Mouse (Mus musculus): ENCODE data around the gene Ccm2l.
A peak's percentile ranks its signal among the peaks of the same experiment; 100 is the strongest.

Ccm2l gene

DNA sequence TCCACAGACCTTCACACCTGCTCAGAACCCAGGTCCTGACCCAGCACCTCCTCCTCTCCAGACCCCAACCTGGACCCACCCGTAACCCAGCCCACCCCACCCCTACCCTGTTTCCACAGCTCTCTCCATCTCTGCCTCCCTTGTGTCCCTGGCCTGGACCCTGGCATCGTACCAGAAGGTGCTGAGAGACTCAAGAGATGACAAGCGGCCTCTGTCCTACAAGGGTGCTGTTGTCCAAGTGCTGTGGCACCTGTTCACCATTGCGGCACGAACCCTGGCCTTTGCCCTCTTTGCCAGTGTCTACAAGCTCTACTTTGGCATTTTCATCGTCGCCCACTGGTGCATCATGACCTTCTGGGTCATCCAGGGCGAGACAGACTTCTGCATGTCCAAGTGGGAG is 11.9 kb upstream of the Ccm2l start:
- DNase-seq, result peak; percentile 57

DNA sequence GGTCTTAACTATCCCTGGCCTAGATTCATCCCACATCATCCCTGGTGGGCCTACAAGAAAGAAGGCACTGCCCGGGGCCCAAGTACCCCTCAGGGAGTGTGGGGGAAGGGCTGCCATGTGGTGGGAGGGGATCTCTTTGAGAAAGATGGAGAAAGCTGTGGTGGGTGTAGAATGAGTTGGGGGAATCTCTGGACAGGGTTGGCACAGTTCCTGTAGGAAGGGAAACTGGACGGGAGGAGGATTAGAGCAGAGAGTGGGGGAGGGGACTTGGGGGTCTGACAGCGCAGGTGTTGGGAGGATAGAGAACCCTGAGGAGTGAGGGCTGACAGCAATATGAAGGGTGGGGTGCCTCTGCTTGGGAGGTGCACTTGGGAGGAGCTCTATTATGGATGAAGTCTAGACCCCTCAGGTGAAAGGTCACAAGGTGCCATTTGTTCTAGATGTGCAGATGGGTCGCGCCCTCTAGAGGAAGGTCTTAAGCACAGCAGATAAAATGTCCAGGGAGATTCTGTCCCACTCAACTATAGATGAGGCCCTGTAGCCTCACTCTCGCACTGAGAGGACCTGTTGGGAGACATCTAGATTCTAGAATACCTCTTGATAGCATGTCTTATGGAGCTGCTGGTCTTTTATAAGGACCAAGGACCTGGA is 10.4 kb upstream of the Ccm2l start:
- DNase-seq, result peak; percentile 52

DNA sequence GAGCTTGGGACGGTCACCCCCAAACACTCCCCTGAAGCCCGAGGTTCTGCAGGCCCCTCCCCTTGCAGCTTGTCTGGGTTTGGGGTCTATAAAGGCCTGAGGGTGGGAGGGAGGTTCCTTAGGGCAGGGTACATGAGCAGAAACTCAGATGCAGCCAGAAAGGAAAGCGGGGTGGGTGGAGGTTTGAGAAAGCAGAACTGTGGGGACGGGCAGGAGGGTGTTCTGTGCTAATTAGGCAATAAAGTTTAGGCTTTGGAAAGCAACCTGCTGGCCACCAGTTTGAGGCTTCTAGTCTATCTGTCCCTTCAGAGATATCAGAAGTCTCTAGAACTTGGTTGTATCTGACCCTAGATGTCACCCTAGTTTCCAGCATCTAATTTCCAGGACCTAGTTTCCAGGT is 7.4 kb upstream of the Ccm2l start:
- DNase-seq, result no peak

DNA sequence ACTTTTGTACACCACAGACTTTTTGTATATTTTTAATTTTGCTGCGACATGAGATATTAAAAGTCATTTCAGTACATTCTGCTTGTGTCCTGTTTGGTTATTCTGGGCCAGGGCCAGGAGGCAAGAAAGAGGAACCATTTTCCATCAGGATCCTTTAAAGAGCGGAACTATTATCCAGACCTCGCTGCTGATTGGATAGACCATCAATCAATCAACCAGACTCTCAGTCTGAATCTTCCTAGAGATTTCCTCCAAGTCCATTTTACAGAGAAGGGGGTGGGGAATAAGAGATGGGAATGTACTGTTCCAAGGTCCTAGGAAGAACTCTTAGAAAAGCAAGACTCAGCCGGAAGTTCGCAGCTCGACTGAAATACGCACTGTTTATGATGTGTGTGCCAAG is 5.5 kb upstream of the Ccm2l start:
- no peak for DNase-seq

DNA sequence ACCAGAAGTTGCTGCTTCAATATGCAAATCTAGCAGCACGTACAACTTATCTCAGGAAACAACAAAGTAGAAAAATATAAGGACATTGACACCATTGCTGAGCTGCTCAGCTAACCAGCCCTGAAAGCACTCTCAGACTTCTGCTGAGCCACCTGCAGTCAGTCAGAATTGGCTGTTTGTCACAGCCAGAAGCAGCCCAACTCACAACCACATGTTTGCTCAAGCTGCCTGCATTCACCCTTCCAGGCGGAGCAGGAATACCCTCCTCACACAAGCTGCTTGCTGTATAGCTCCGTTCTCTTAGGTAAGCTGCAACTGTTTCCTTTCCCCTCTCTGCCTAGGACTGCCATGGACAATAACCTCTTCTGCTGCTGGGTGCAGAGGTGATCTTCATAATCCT is 2.4 kb upstream of the Ccm2l start:
- DNase-seq, result no peak

DNA sequence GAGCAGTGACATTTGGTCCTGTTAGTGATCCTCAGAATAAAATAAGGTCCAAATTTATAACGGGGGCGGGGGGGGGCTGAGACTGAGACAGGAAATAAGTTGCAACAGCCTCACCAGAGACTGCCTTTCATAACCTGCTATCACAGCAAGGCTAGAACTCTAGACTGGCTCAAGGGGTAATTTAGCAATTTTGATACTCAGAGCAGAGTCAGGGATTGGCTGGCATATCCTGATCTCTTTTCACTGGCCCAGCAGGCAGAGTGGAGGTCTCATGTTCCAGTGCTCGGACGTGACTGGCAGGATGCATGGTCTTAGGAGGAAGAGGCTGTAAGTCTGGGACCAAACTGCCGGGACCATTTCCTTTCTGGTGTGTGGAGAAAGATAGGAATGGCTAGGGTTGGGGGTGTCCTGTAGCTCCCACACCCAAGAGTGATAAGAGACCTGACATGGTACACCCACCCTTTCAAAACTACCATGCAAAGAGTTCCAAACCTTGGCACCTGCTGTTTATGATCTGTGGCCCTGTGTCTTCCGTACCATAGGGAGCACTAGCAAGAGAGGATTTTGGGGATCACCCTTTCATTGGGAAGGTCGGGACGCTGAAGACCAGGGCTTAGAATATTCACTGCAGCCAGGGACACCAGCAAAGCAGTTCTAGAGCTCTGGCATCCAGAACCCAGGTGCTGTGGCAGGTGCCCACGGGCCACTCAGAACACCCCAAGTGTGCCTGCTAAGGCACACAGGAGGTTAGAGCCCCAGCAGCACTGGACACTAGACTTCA is 1.4 kb upstream of the Ccm2l start:
- no peak for DNase-seq

DNA sequence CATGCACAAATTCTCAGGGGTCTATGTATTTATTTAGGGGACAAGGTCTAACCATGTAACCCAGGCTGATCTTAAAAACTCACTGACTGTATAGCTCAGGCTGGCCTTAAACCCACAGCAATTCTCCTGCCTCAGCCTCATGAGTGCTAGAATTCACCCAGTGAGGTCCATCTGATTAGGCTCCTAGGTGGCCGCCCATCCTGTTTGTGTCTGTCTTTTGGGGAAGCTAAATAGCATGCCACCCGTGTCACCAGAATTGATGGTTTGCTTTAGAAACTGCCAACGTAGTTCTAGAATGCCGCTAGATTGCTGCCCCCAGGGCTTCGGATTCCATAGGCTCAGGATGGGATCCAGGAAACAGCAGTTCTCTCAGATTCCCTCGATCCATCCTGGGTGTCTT is 1.2 kb downstream of the Ccm2l start:
- DNase-seq, result no peak

DNA sequence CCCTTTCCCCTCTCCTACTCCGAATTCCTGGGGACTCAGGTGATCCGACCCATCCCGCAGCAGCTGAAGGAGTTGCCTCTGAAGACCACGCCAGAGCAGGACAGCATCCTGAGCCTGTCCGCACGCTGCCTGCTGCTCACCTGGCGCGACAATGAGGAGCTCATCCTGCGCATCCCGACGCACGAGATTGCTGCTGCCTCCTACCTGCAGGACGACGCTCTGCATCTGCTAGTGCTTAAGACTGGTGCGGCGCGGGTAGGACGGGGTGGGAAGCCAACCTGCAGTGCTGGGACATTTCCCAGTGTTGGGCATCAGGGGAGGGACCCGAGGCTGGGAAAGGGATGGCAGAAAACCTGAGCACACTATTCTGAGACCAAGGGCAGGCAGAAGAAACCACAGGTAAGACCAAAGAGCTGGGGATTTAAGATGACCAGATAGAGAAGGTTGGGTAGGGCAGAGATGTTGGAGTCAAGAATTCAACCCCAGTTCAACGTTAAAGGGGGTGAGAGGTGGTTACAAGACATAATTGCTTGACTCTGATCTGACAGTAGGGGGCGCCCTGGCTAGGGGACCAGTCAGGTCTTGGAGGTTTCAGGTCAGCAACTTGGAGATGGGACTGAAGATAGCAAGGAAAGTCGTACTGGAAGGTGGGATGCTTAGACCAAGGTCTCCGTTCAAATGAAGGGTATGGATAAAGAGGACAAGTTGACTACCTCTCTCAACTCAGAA is 5.2 kb downstream of the Ccm2l start:
- DNase-seq, result peak; percentile 53

DNA sequence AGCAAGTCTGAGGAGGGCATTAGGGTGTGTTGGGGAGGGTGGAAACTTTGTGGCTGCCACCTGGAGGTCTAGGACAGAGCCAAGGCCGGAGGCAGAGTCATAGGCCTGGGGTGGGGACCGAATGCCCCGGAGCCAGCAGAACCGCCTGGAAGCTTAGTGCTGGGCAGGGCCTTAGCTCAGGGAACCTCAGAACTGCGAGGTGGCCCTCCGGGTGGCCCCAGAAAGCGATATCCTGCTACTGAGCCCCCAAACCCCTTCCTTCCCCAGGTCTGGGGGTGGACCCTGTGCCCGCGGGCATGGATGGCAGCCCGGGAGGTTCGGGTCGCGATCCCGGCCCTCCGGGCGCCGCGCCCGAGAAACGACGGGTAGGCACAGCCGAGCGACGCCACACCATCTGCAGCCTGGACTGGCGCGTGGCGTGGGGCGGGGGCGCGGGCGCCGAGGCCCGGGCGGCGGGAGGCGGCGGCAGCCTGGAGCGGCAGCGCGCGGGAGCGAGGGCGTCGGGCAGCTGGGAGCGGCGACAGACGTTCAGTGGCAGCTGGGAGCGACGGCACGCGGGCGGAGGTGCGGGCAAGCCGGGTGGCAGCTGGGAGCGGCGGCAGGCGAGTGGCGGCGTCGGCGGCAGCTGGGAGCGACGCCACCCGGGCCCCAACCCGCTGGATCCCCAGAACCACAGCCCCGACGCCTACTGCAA is 5.9 kb downstream of the Ccm2l start:
- no peak for DNase-seq

DNA sequence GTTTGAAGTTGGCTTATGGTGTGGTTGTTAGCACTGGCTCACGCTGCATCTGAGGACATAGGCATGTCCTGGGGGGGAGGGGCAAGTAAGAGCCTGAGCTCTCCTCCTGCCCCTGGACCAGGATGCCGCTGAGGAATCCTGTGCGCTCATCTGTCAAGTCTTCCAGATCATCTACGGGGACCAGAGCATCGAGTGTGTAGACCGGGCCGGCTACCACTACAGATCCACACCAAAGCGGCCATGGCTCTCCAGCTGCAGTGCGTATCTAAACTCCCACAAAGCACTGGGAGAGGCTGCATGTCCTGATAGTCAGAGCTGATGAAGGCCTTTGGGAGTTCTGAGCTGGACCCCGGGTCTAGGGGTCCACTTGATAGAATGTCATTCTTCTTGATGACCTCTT is 8.9 kb downstream of the Ccm2l start:
- DNase-seq, result no peak

DNA sequence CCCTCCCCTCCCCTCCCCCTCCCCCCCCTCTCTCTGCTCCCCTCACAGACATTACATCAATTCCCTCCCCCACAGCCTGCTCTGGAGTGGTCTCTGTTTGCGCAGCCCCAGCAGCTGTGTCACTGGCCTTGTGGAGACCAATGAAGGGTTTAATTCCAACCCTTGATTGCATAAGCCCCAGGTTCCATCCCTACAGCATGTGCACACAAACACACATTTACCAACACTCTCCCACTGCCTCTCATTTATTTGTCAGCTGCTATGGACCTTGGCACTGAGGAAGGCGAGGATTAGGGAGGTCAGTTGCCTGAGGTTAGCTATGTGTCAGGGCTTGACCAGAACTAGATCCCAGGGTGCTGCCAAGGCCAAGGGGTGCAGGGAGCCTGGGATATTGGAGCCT is 10.2 kb downstream of the Ccm2l start:
- no peak for DNase-seq

DNA sequence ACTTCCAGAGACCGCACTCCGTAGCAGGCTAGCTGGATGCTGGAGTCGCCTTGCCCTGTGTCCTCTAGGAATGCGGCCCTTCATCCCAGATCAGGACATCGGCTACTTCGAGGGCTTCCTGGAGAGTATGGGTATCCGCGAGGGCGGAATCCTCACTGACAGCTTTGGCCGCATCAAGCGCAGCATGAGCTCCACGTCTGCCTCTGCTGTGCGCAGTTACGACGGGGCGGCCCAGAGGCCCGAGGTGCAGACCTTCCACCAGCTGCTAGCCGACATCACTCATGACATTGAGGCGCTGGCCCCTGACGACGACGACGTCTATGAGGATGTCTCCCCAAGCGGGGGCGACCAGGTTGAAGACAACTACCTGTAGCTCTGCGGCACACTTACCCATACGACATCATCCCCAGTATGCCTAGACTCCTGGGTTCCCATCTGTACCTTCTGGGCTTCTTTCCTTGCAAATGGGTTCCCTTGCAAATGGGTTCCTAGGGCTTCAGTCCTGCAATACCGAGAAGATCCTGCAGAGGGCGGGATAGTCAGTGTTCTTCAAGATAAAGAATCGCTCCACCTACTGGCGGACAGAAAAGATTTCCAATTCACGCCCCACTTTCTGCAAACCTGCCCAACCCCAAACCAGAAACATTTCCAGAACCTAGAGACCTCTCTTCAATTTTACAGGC is 15.2 kb downstream of the Ccm2l start:
- peak; percentile 74 for DNase-seq

DNA sequence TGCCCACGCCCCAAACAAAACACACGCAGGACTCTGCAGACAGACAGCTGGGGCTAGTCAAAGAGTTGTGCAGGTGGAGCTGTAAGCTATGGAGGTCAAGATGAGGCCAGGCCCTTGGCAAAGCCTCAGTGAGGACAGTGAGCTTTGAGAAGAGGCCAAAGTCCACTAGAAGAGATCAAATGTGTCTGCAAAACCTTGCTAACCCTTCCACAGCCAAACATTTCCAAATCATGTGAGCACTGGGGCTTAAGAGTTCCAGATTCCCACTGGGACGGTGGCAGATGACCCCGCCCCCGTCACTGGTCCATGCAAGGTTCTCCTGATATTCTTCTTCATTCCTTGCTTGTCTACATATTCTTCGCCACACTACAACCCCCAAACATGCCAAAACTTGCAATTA is 16.1 kb downstream of the Ccm2l start:
- no peak for DNase-seq

DNA sequence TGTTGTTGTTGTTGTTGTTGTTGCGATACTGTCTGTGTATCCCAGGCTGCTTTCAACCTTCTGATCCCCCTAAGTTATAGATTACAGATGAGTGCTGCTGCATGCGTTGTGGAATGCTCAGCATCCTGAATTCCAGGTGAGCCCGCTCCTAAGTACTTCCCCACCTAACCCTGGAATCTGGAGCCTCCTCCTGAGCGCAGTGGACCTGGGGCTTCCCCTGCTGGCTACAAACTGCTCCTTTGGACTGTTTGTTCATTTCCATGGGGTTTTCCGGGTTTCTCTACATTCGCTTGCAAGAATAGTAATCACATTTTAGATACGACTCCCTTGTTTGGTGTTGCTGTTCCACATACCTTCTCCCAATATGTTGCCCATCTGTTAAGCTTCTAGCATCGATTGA is 17.5 kb downstream of the Ccm2l start:
- no peak for DNase-seq

DNA sequence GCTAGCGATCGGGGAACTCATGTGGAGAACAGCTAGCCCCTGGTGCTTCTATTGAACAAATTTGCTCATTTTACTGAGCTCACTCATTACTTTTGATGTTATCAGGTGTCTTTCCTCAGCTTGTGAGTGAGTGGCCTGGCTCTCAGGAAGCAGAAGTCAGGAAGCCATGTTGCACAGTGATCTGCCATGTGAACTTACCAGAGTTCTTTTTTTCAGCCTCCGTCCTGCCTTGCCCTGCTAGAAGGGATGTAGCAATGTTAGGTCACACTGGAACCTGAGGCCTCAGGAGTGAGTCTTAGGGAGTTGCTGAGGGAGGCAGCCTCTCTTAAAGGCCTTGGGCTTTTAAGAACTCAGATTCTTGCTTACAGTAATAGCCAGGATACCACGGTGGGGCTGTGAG is 18.1 kb downstream of the Ccm2l start:
- no peak for DNase-seq

DNA sequence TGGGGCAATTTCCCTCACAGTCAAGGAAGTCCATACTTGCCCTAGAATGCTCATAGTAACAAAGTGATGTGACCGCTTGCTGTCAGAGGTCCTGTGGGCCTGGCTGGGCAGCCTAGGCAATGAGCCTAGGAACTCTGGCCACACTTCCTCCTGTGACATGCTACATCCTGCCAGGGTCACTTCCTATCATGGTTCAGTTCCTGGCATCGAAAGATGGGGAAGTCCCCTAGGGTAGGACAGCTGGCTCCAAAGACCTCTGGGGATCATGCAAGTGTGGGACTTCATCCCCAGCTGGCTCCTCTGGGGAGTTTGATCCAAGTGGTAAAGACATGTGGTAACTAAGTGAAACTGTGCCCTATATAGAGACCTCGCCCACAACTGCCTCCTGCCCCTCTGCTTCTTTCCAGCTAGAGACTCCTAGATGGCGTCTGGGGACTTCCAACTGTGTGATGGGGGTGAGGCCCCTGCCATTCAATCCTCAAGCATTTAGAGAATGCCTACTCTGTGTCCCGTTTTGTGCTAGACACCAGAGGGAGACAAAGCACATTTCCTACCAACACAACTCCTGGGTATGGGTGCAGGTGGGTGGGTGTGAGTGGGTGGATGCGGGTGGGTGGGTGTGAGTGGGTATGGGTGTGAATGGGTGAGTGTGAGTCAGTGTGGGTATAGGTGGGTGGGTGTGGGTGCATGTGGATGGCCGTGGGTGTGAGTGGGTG is 18.7 kb downstream of the Ccm2l start:
- DNase-seq, result no peak

DNA sequence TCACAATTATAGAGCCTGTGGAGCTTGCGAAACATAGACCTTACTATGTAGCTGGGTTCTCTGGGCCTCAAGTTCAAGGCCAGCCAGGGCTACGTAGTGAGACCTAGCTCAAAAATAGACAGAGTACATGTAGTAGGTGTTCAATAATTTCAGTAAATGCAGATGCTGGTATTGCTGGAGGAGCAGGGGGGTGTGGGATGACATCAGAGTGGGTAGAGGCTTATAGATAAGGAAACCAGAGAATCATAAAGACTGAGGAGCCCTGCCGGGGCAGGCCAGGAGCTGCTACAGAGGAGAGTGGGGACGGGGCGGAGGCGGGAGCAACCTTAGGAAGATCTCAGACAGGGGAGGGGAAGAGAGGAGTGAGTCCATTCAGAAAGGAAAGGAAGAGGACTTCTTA is 19.8 kb downstream of the Ccm2l start:
- no peak for DNase-seq

DNA sequence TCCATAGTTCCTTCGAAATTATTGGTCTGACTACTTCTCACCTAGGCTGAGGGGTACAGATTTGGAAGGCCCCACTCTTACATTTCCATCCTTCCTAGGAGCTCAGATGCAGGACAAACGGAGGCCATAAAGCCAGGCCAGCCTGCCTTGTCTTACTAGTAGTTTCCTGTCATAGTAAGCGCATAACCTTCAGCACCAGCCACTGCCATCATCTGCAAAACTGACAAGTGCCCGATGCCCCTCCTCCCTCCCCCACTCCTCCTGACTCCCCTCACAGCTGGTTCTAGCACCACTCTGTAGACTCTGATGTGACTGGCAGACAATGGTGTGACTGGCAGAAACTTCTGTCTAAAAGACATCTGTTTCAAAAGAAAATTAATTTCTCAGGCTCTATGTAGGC is 20.4 kb downstream of the Ccm2l start:
- DNase-seq, result no peak

DNA sequence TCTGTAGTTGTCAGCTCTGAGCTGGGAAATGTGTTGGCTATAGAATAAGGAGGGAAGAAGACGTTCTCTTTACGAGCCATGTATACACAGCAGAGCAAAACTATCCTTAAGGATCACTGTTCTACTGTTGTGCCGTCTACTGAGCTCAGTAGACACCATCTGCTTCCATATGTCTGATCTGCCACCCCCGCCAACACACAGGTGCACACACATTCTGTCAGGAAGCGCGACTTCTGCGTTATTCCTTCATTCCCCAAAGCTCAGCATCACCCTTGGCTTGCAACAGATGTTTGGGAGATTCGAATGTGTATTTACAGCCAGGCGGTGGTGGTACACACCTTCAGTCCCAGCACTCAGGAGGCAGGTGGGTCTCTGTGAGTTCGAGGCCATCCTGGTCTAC is 21.3 kb downstream of the Ccm2l start:
- no peak for DNase-seq

DNA sequence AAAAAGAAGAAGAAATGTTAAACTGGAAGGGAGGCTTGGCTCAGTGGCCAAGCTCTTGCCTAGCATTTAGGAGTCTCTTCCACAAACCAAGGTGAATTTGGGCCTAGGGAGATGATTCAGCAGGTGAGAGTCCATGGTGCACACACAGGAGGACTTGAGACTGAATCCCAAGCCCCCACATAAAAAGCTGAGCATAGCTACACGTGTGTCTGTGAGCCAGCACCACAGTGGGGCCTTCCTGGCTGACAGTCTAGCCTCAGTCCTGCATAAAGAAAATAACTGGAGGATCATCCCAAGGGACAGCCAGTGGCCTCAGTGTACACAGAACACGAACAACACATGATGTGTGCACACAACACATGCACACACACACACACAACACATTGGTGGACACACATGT is 23.6 kb downstream of the Ccm2l start:
- DNase-seq, result no peak

DNA sequence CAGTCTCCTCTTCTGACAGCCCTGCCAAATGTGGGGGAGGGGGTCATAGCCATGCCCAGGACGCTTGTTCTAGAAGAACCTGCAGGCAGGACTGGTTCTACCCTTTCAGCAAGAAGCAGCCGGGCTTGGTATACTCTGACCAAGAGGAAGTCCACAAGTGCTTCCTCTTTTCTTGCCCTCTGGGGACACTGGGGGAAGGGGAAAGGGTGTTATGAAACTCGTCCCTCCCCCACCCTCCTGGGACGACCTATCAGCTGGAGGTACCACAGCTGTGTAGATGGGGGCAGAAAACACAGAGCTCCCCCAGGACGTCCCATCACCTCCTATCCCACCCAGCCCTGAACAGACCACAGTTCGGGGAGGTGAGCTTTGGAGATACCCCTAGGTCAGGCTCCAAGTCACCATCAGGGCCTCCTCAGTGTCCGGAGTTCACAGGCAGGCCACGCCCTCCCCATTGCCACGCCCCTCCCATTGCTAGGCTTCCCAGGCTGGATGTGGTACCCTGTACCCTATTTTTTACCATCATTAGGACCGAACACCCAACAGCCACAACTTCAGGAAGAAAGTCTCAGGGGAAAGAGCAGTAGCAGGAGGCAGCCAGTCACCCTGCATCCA is 24.9 kb downstream of the Ccm2l start:
- no peak for DNase-seq
